Mouse (Mus musculus) midbrain, postnatal 0 days (tissue): ENCODE results near the gene Gtf2a1. TPM values are rescaled to one million over a fixed set of nuclear protein-coding genes. Genes with fewer than 3 reads are reported as not detected.
"Not testable (repeated sequence)": the region's sequence is repeated elsewhere in the genome, so short reads cannot be mapped to it uniquely, and the experiment has no call there.

Experiments
- ATAC-seq: fragments of 200-750 bp; cut with Nextera tagmentation; 2 replicates; pipeline ENCODE4 v1.8.0; 2017; ENCODE audit warnings: moderate number of reproducible peaks, mild to moderate bottlenecking, moderate TSS enrichment, moderate library complexity; ENCODE audit not compliant: low FRiP score
- DNase-seq: peaks from one replicate; pipeline ENCODE4 v3.0.0-alpha.2; 2015; ENCODE audit warnings: low spot score
- H3K27ac ChIP-seq: fragments of 300-500 bp; sonication (generic); 2 replicates; pipeline ENCODE4 v1.5.1; 2014; ENCODE audit warnings: low read depth, mild to moderate bottlenecking, low read length, mixed read lengths
- H3K27me3 ChIP-seq: fragments of 300-500 bp; sonication (generic); 2 replicates; pipeline ENCODE4 v1.6.1; 2014; ENCODE audit warnings: low read length, control low read depth, mixed read lengths; ENCODE audit not compliant: insufficient read depth
- H3K36me3 ChIP-seq: fragments of 300-500 bp; sonication (generic); 2 replicates; pipeline ENCODE4 v1.6.1; 2014; ENCODE audit warnings: low read length, control low read depth, mixed read lengths; ENCODE audit not compliant: insufficient read depth
- H3K4me1 ChIP-seq: fragments of 300-500 bp; sonication (generic); 2 replicates; pipeline ENCODE4 v1.6.1; 2014; ENCODE audit warnings: mild to moderate bottlenecking, control low read depth, antibody characterized with exemption, low read length, mixed read lengths; ENCODE audit not compliant: insufficient read depth
- H3K4me2 ChIP-seq: fragments of 300-500 bp; sonication (generic); 2 replicates; pipeline ENCODE4 v1.6.1; 2014; ENCODE audit warnings: low read depth, mild to moderate bottlenecking, low read length, mixed read lengths; ENCODE audit not compliant: poor library complexity, severe bottlenecking
- H3K4me3 ChIP-seq: fragments of 300-500 bp; sonication (generic); 2 replicates; pipeline ENCODE4 v1.5.1; 2014; ENCODE audit warnings: low read depth, mild to moderate bottlenecking, low read length, moderate library complexity
- H3K9ac ChIP-seq: fragments of 300-500 bp; sonication (generic); replicated peaks from 2 replicates; pipeline ENCODE4 v1.6.1; 2014; ENCODE audit warnings: mild to moderate bottlenecking, low read length, moderate library complexity, mixed read lengths; ENCODE audit not compliant: poor library complexity, severe bottlenecking
- H3K9me3 ChIP-seq: fragments of 300-500 bp; sonication (generic); 2 replicates; pipeline ENCODE4 v1.6.1; 2016; ENCODE audit warnings: low read length, control low read depth
- CTCF ChIP-seq: IDR thresholded peaks from 2 replicates; pipeline ENCODE4 v1.5.1; 2016; ENCODE audit warnings: antibody characterized with exemption, mild to moderate bottlenecking
- WGBS: fragments of 180-500 bp; shearing (Covaris S2); extraction: QIAGEN DNeasy Blood & Tissue Kit; methylation state at CpG from one replicate; pipeline ENCODE4 v1.1.7; 2014; 5-methylcytosine and 5-hydroxymethylcytosine counted together
- polyA plus RNA-seq: library from polyadenylated mRNA; unstranded; fragments of >200 nt; fragmentation: Nextera tagmentation; extraction: Ambion mirVana; gene quantifications from 2 replicates; pipeline ENCODE4 v1.2.1, GENCODE M21; 2015
- total RNA-seq: library from RNA; depleted of rRNA; stranded (reverse); fragments of >200 nt; gene quantifications from 2 replicates; pipeline ENCODE4 v1.2.3, GENCODE M21; 2014

Gene Gtf2a1
- total and polyA plus RNA-seq, 2 experiments from 2014 or later = 28.4 to 34.0 TPM

DNA sequence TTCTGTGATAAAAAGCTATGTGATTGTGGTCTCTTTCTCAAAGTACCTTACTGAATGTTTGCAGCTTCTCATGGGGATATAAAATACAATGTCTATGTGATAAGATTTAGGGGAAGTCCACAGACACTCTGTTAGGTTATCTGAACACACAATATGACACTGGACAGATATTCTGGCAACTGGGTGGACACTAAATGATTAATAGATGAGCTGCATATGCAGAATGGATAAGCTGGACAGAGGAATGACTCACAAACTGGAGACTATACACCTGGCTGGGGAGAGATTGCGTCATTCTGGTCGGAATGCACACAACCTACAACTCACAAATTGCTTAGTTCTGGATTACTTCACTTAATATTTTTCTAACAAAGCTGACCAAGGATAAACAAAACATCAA is 10.6 kb downstream of the Gtf2a1 start:
- Histone ChIP-seq H3K27me3 (no peaks in the 10 kb centered on the region), H3K4me1 (no peaks in the 10 kb centered on the region), H3K27ac (no peak overlapping the region), H3K9me3 (no peaks in the 10 kb centered on the region), H3K9ac (no peak overlapping the region), H3K36me3 (peaks cover 21% of the 10 kb centered on the region; the same call in 1 of the 2 replicates), H3K4me2 (no peak overlapping the region), H3K4me3 (no peak overlapping the region)
- no peak for DNase-seq
- WGBS = 97% methylated on average over 2 of the region's 2 CpGs
- ATAC-seq = no peak
- no peak for TF ChIP-seq CTCF

DNA sequence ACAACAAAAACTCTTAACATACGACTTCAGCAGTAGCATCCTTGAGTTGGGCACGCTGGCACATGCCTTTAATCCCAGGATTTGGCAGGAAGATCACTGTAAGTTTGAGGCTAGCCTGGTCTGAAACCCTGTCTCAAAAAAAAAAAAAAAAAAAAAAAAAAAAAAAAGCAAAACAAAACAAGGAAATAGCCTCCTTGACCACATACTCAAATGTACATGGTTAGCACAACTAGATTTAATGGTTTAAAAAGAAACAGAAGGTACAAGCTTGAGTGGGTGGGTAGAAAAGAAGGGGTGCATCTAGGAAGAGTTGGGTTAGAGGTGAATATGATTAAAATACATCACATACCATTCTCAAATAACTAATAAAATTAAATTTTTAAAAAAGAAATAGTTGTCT is 18.6 kb downstream of the Gtf2a1 start:
- H3K4me2 ChIP-seq = no peak overlapping the region
- DNase-seq = no peak
- WGBS = 85% methylated on average over 2 of the region's 2 CpGs
- no peak for ATAC-seq
- TF ChIP-seq CTCF = no peak
- H3K27me3 ChIP-seq = no peaks in the 10 kb centered on the region
- H3K36me3 ChIP-seq = peaks cover 34% of the 10 kb centered on the region; the same call in 1 of the 2 replicates
- H3K27ac ChIP-seq = no peak overlapping the region
- H3K4me1 ChIP-seq = no peaks in the 10 kb centered on the region
- H3K9me3 ChIP-seq = no peaks in the 10 kb centered on the region
- no peak overlapping the region for H3K9ac ChIP-seq
- no peak overlapping the region for H3K4me3 ChIP-seq

DNA sequence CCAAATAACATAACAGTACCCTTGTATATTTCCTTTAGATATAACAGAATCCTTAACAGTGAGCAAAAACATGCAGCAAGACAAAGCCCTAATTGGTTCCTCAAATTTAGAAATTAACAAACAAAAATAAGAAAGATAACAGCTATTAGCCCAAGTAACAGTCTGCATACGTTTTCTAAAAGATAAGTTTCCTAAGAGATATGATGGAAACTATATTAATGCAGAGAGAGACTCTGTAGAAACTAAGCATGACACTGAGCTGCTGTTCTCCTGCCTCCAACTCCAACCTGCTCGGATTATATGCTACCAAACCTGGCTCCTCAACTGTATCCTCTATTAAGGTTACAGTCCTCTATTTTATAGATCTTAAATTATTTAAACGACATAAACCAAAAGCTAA is 21.0 kb downstream of the Gtf2a1 start:
- TF ChIP-seq CTCF = no peak

DNA sequence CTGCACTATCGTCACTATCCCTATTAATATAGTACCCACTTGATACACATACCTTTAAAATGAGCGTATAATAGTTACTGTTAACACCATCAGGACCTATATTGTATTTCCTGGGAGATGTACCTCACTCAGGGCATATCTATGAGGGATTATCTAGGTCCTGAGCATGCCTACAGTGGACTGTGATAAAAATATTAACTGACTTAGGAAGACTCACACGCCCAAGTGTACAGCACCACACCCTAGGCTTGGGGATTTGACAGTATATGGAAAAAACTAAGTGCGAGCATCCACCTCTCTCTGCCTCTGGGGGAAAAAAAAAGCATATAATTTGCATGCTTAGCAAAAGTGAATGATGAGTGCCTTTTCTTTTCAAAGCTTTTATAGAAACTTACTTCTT is 23.1 kb downstream of the Gtf2a1 start:
- DNase-seq (no peak), ATAC-seq (no peak)
- H3K9ac ChIP-seq = no peak overlapping the region
- H3K4me2 ChIP-seq = no peak overlapping the region
- TF ChIP-seq CTCF = no peak
- H3K36me3 ChIP-seq = peaks cover 21% of the 10 kb centered on the region; the same call in 1 of the 2 replicates
- H3K4me1 ChIP-seq = no peaks in the 10 kb centered on the region
- H3K4me3 ChIP-seq = no peak overlapping the region
- no peak overlapping the region for H3K27ac ChIP-seq
- WGBS = 96% methylated on average over 4 of the region's 4 CpGs
- H3K27me3 ChIP-seq = no peaks in the 10 kb centered on the region
- H3K9me3 ChIP-seq = no peaks in the 10 kb centered on the region

More for the DNA sequence above, 21.0 kb downstream of the Gtf2a1 start:
- Histone ChIP-seq H3K4me1 (no peaks in the 10 kb centered on the region), H3K9me3 (no peaks in the 10 kb centered on the region), H3K4me3 (no peak overlapping the region), H3K4me2 (no peak overlapping the region), H3K27ac (no peak overlapping the region), H3K36me3 (peaks cover 27% of the 10 kb centered on the region; the same call in 1 of the 2 replicates), H3K9ac (no peak overlapping the region), H3K27me3 (no peaks in the 10 kb centered on the region)
- WGBS = 91% methylated on average over 3 of the region's 3 CpGs
- no peak for DNase-seq
- ATAC-seq = no peak

DNA sequence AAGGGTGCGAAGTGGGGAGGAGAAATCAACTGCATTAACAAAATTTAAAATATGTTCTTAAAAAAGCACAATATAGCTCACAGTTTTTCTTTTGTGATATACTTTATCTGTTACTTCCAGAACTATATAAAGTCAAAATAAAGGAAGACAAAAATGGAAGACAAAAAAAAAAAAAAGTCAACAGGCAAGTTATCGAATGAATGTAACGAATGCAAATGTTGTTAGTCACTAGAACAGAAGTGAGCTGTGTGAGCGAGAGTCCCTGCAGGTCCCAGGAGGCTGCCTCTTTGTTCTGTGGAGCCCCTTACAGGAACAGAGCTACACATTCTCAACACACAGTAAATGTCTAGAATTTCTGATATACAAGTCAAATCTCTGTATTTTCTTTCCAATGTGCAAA is 32.1 kb downstream of the Gtf2a1 start:
- not testable (repeated sequence) for H3K9ac ChIP-seq, DNase-seq, H3K27me3 ChIP-seq, ATAC-seq, H3K4me1 ChIP-seq, H3K27ac ChIP-seq, H3K4me2 ChIP-seq, H3K36me3 ChIP-seq, H3K9me3 ChIP-seq, H3K4me3 ChIP-seq
- WGBS = 68% methylated on average over 4 of the region's 4 CpGs

DNA sequence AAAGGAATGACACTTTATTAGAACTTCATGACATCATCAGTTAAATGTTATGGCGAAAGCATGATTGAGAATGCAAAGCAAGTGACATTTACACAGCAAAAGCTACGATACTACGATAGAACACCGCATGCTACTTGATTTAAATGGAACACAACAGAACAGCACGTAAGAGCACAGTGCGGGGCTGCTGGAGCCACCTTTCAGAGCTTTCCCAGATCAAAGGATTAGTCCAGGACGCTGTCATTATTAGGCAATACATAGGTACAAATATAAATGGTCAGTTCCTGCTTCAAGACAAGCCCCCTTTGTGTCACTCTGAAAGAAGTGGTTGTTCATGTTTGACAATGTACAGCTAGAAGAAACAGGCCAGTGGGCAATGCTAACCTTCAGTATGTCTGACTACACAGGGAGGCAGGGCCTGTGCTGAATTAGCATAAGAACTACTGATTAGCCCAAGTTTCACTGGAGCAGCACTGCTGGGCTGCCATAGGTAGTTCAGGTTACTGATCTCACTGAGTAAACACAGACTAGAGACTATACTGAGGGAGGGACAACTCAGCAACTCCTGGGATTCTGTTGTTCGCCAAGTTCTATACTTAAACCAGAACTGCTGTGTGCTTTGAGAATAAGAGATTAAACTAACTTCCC is 32.8 kb downstream of the Gtf2a1 start:
- ATAC-seq, H3K4me1 ChIP-seq: not testable (repeated sequence)

More for the DNA sequence above, 32.8 kb downstream of the Gtf2a1 start:
- not testable (repeated sequence) for H3K36me3 ChIP-seq, H3K27me3 ChIP-seq, H3K9me3 ChIP-seq, H3K4me2 ChIP-seq, H3K9ac ChIP-seq, DNase-seq, H3K27ac ChIP-seq, H3K4me3 ChIP-seq
- WGBS = 79% methylated on average over 8 of the region's 8 CpGs
